Mouse (Mus musculus): Measurements from ENCODE around the gene Eya4.

The Eya4 gene

DNA sequence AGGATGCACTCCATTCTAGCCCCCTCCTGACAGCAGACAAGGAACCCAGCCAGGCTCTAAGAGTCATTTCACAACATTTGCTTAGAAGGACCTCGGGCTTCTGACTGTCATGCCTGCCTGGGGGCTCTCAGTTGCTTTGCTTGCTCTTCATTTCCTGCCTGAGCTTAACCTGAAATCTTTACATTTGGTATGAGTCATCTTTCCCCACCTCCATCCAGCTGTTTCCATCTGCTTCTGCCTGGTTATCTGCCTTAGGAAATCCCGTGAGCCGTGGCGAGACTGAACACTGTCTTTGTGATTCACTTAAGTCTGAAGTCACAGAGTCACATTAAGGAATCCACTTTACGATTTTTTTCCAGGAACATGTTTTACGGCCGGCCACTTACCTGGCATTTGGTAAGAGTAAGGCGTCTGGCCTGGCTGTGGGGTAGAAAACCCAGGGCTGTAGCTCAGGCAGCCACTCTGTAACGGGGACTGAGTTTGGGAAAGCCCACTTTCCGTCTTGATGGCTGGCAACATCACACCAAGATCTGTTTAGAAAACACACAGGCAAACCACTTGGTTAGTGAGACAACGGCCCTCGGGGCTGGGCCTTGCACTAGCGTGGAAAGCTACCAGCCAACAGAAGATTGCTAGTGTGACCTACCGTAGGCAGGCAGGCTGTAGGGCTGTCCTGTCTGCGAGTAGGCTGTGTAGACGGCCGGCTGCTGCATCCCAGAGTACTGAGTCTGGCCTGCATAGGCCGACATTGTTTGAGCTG lies 193.5 kb downstream of the Eya4 start:
- in situ Hi-C loops (cut with MseI, MboI): no loop called here

DNA sequence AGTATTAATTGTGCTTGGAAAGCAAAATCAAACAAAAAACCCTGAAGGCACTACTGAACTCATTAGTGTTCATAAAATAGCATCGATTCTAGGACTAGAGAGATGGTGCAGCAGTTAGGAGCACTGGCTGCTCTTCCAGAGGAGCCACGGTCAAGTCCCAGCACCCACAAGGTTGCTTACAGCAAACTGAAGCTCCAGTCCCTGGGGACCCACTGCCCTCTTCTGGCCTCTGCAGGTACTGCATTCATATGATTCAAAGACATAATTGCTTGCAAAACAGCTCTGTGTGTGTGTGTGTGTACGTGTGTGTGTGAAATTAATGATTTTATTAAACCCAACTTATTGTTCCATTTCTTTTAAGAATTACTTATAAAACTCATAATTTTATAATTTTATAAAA lies 200.2 kb downstream of the Eya4 start:
- in situ Hi-C loops (cut with MseI, MboI): no loop called here

DNA sequence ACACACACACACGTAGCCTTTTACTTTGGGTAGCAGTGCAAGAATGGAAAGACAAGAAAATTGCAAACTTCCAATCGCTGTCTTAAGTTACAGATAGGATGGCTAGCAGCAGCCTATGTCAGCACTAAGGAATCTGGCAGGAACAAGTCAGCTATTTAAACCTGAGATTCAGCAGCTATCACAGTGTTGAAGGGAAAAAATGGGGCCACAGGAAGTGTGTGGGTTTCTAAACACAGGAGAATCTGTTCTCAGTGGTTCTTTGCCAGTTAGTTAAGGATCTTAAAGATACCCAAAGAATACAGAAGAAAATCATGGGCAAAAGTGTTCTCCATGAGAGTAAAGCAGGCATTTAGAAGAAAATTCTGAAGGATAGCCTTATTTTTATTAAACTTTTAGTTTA lies 206.0 kb downstream of the Eya4 start:
- in situ Hi-C loops (cut with MseI, MboI): no loop called here

DNA sequence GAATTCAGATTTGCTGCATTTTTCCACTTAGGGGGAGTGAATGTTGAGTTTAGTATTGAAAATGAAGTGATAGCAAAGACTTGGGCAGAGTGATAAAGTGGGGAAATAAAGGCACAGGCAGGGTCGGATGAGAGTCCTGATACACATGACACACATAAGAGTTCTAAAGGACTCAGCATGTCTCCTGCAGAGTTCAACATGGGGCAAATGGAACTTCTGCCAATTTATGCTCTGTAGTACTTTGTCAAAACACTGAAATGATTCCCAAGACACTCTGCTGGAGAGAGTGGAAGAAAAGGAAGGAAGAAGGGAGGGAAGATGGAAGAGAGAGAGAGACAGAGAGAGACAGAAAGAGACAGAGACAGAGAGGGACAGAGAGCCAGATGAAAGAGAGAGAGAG lies 222.6 kb downstream of the Eya4 start:
- in situ Hi-C loops (cut with MseI, MboI): no loop called here

DNA sequence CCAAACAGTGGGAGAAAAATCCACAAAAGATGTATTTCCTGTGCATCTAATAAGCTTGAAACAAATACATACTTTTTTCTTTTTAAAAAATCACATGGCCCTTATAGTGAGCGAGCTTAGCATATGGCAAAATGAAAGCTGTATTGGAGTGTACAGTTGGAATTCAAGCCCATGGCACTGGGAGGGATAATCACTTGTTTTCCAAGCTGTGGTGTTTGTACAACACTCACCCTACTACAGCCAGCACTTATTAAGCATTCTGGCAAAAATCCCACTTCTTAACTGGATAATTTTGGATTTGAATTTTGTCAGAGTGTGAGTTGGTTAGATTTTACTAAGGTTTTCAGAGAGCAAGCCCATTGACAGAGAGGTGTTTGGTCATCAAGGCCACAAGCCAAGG lies 223.4 kb downstream of the Eya4 start:
- in situ Hi-C loops (cut with MseI, MboI): no loop called here

GRCm38 (mm10) chr10:23126529-23126928 lies 224.1 kb downstream of the Eya4 start:
- in situ Hi-C loops (cut with MseI, MboI): no loop called here

DNA sequence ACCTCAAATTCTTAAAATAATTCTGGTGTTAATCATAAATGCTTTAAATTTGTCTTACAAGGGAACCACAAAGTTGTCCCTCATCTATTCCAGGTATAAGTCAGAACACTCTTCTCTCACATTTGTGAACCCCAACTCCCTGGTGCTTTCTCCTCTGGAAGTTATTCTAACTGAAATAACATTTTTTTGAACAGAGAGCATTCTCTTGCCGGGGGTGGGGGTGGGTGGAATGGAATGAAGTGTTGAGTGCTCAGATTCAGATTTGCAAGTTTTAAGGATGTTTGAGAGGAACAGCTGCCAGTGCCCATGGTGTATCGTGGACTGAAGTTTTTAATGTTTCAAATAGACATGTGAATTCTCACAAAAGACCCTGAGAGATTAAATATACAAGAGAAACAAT lies 230.1 kb downstream of the Eya4 start:
- in situ Hi-C loops (cut with MseI, MboI): loop anchor here in 1 of 2 experiments (25.0 kb wide), 2 partner anchors 492 to 642 kb away; no protein-coding TSS in a partner anchor

- in situ Hi-C loops (cut with MseI, MboI): loop anchor here (5.0 to 25.0 kb wide), 3 partner anchors 495 to 645 kb away; no protein-coding TSS in a partner anchor
Measured at GRCm38 (mm10) chr10:23116786-23117410, 233.7 kb downstream of the Eya4 start.

GRCm38 (mm10) chr10:23116063-23116462 lies 234.5 kb downstream of the Eya4 start:
- in situ Hi-C loops (cut with MseI, MboI): loop anchor here (5.0 to 25.0 kb wide), 3 partner anchors 496 to 646 kb away; no protein-coding TSS in a partner anchor

GRCm38 (mm10) chr10:23115321-23115720 lies 235.3 kb downstream of the Eya4 start:
- in situ Hi-C loops (cut with MseI, MboI): loop anchor here (5.0 to 25.0 kb wide), 3 partner anchors 497 to 647 kb away; no protein-coding TSS in a partner anchor

DNA sequence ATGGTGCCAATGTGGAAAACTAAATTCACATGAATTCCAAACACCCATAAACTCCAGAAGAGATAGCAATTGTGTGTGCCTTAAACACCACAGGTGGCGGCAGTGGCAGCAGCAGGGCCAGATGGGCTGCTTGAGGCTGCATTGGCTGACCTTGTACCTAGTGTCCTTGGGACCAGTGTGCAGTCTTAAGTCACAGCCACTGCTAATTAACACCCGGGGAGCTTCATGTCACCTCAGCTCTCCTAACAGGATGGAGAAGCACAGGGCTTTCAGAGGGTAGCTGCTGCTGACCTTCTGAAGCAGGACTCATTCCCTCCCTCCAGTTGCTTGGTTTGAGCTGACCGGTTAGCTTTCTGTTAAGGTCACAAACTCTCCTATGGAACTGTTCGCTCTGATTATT lies 242.5 kb downstream of the Eya4 start:
- in situ Hi-C loops (cut with MseI, MboI): loop anchor here (10.0 to 25.0 kb wide), 3 partner anchors 504 to 657 kb away; no protein-coding TSS in a partner anchor

- in situ Hi-C loops (cut with MseI, MboI): loop anchor here (25.0 kb wide), 1 partner anchor 480 kb away; no protein-coding TSS in a partner anchor
Measured at GRCm38 (mm10) chr10:23092517-23092916, 258.1 kb downstream of the Eya4 start.

DNA sequence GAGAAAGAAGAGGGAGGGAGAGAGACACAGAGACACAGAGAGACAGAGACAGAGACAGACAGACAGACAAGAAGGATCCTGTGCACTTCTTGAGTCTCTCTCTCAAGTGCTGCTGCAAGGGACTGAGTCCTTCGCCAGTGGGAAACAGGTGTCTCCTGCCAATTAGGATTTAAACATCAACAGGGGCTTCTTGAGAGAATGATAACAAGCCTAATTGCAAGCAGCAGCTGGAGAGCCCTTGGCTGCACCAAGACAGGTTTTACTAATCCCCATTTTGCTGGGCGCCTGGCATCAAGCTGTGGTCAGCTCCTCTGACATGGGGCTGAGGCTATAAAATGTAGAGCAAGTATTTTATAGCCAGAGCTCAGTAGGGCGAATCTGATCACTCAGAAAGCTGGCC lies 259.0 kb downstream of the Eya4 start:
- in situ Hi-C loops (cut with MseI, MboI): loop anchor here (25.0 kb wide), 1 partner anchor 479 kb away; no protein-coding TSS in a partner anchor

GRCm38 (mm10) chr10:23090323-23090722 lies 260.3 kb downstream of the Eya4 start:
- in situ Hi-C loops (cut with MseI, MboI): loop anchor here (25.0 kb wide), 1 partner anchor 478 kb away; no protein-coding TSS in a partner anchor

DNA sequence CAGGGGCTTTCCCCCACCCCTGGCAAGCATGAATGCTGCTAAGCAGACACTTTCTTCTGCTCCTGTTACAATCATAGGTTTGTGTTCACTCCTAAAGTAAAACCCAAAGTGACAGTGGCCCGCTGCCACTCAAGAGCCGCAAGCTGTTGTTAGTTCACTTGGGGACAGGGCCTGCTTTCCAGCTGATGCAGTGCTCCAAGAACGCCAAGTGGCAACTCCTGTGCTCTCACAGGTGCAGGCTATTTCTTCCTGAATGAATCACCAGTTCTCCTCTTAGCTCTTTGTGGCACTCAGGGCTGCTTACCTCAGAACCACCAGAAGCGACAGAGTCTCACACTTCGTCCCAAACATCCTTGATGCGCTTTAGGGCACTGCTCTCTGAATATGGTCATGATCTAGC lies 261.3 kb downstream of the Eya4 start:
- in situ Hi-C loops (cut with MseI, MboI): loop anchor here (25.0 kb wide), 1 partner anchor 477 kb away; no protein-coding TSS in a partner anchor

DNA sequence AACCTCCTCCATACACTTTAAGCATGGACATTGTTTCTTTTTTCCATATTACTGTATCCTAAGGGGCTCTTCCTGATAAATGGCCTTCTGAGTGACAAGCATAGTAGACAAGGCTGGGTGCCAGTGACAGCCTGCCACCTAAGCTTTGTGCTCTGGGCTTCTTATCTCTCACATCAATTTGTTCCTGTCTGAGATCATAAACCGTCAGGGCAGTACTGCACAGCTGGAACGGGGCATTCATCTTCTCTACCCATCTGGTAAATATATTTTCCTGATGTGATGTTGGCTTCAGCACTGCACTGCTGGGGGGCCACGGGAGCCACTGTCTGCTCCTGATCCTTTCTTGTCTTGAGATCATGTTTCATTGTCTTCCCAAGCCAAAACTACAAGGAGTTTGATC lies 261.8 kb downstream of the Eya4 start:
- in situ Hi-C loops (cut with MseI, MboI): loop anchor here (25.0 kb wide), 1 partner anchor 476 kb away; no protein-coding TSS in a partner anchor

DNA sequence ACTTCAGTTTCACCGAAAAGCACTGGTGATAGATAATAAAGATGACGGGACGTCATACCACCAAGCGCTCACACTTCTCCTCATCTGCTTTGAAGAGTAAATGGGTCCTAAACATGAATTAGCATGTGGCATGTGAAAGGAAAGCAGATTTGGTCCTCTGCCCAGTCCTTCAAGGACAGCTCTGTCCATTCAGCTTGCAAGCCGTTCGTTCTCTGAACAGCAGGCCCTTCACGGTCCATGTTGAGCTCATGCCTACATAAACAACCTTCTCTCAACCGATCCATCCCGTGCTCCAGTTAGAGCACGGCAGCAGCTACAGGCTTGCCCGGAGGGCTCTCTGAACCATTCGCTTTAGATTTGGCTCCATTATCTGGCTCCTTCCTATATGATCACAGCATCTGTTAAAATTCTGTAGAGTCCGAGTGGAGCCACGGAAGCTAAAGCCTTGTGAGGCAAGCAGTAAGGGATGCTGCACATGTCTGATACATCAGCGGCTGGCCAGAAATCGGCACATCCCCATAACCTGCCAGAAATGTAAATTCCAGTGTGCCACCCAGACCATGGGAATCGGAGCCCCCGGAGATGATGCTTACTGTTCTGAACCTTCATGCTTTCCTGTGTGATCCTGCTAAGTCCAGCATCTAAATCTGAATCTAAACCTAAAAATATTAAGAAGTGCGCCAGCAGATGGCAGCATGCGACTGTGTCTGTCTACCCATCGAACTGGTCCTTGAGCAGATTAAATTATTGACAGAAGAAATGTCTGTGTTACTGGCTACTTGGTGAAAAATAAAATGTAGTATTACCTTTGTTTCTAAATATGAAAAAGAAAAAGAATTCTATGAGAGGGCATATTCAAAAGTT lies 264.0 kb downstream of the Eya4 start:
- in situ Hi-C loops (cut with MseI, MboI): loop anchor here (25.0 kb wide), 1 partner anchor 474 kb away; no protein-coding TSS in a partner anchor

DNA sequence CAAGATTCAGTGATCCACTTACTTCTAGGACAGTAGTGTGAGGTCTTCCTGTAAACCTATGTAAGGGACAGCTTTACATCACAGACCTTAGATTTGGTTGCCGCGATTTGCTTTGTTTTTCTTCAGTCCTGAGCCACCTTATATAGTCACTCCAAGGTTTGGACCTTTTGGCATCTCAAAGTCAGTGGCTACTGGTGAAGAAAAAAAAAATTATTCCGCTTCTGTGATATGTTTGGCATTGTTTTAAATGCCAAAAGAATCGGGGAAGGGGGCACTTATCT lies 269.1 kb downstream of the Eya4 start:
- in situ Hi-C loops (cut with MseI, MboI): loop anchor here (5.0 to 25.0 kb wide), 2 partner anchors 299 to 469 kb away; no protein-coding TSS in a partner anchor

GRCm38 (mm10) chr10:23080749-23081547 lies 269.6 kb downstream of the Eya4 start:
- in situ Hi-C loops (cut with MseI, MboI): loop anchor here (5.0 to 25.0 kb wide), 2 partner anchors 299 to 469 kb away; no protein-coding TSS in a partner anchor

DNA sequence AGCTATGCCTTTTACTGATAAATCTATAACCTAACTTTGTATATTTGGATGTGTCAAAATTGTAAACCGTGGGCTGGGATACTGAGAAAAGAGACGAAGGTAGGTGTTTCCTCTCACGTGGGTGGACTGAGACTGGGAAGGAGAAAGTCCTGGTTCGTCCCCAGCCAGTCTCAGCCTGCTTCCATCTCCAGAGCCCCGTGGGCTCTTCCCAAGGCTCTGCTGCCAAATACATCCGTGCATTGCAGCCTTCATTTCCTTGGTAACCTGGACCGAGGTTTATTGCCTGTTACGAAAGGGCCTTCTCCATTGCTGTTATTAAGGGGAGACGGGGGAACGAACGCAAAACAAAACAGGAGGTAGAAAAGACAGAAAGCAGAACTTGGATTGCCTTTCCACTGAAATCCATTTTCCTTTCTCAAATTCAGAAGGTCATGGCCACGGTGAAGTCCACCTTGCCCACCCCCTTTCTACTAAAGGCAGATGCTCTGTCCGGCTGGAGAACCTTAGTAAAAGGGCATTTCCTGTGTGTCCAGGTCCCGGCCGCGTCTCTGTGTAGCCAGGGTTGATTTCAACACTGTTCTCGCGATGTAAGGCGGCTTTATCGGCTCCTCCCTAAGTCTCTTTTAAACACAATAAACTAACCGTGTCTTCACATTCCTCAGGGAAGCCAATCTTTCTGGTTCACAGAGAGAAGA lies 273.7 kb downstream of the Eya4 start:
- in situ Hi-C loops (cut with MseI, MboI): loop anchor here (25.0 kb wide), 1 partner anchor 465 kb away; no protein-coding TSS in a partner anchor
